Mouse (Mus musculus) retina, postnatal 7 days (tissue): ENCODE measurements around the gene Gucy2c.

Source experiments
- DNase-seq: peaks from one replicate; pipeline ENCODE4 v3.0.0-alpha.2; 2012; ENCODE audit warnings: low read depth, low spot score

Gene Gucy2c

DNA sequence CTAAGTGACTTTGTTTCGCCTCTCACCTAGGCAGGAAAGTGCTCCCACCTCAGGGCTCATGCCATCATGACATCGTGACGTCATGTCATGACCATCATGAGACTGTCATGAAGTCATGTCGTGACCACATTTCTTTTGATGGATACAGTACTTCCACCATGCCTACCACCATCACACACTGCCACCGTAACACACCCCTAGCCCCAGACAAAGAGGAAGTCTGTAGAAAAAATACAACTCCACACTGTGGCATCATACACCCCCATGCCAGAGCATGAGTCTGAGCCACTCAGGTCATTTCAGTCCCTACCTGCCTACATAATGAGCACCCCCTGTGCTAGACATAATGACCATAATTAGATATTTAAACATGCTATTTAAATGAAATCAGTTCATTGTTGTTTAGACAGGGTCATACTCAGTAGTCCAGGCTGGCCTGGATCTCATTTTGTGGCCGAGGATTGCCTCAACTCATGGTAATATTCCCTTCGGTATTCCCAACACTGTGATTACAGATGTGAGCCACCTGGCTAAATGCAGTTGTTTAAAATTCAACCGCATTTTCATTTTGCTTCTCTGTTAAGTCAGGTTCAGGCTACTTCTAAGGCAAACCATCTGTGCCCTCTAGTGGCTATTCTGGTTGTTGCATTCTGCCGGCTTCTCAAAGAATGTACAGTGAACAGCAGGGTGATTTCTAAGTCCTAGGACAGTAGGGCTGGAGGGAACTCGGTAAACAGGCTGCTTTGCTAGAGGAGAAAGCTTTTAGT is 39.0 kb downstream of the Gucy2c start:
- DNase-seq, result peak; percentile 70

GRCm38 (mm10) chr6:136741281-136741680 is 40.3 kb downstream of the Gucy2c start:
- DNase-seq, result no peak

GRCm38 (mm10) chr6:136735766-136736165 is 45.8 kb downstream of the Gucy2c start:
- no peak for DNase-seq

- no peak for DNase-seq
These were observed 53.4 kb downstream of the Gucy2c start for GRCm38 (mm10) chr6:136728144-136728543.

DNA sequence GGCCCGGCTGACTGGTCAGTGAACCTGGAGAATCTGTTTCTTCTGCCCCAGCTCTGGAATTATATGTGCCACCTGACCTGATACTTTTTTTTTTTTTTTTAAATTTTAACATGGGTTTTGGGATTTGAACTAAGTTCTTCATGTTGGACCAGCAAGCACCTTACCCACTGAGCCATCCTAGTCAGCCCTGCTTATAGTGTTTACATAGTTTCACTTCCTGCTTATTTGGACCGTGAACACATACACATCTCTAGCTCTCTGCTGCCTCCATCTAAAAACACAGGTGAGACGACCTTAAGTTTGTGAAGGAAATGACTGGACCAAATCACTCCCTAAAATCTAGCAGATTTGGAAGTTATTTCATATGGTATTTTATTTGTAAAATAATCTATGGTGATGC is 58.4 kb downstream of the Gucy2c start:
- no peak for DNase-seq

DNA sequence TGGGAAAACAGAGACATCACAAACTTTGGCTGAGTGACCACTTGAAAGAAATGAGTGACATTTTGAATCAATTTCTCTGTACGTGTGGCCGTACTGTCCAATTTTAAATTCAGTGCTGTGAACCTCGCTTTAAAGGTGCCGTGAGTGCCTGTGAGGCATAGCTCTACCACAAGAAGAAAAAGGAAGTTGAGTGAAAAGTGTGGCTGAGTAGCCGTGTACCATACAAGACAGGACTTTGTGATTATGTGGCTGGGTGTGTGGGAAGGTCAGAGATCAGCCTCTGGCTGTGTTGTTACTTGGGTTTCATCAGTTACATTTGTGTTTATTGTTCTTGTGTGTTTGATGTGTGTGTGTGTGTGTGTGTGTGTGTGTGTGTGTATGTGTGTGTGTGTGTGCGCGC is 59.0 kb downstream of the Gucy2c start:
- no peak for DNase-seq

DNA sequence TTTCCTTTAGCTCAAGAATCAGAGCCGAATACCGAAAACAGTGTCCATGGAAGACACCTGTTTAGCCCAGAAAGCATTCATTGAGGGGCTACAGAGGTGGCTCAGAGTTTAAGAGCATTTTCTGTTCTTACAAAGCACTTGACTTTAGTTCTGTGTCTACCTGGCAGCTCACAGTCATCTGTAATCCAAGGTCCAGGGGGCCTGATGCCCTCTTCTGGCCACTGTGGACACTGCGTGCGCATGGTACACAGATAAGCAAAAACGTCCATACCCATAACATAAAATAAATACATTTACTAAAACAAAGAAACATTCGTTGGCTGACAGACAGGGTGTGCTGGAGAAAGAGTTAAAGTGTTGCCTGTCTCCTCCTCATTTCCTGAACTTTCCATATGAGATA is 59.6 kb downstream of the Gucy2c start:
- DNase-seq, result peak; percentile 16

- DNase-seq, result no peak
These were observed 61.1 kb downstream of the Gucy2c start for GRCm38 (mm10) chr6:136720436-136720835.

DNA sequence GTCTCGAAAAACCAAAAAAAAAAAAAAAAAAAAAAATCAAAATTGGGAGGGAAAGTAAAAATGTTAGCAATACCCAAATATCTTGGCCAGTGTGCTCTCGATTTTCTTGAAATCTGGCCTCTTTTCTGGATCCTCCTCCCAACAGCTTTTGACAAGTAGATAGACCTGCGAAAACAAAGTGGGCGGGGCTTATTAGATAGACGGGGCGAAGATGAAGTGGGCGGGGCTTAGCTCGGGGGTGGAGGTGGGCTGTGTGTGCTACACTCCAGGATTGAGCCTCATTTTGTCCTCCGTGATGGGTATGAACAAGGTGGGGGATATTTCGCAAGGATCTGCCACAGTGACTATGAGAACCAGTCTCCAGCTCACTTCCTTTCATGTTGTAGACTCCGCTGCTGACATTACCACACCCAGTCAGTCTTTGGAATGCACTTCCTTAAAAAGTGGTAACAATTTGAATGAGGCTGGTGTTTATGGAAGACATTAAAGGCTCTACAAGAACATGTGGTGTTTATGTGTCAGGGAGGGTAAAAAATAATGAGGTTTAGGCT is 65.6 kb downstream of the Gucy2c start:
- DNase-seq, result no peak

- DNase-seq, result no peak
These were observed 67.5 kb downstream of the Gucy2c start for GRCm38 (mm10) chr6:136714097-136714496.

DNA sequence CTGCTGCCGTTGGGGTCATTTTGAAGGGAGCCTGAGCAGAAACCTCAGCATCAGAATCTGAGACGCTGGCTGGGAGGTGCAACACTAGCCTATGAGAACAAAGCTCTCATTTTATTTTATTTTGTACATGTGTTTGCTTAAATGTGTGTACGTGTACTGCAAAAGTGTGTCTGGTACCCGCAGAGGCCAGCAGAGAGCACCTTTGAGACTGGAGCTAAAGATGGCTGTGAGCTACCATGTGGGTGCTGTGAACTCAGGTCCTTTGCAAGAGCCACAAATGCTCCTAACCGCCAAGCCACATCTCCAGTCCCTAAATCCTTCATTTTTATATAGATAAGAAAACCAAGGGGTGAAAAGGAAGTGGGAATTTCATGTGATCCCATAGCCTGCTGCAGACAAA is 71.2 kb downstream of the Gucy2c start:
- DNase-seq, result no peak

DNA sequence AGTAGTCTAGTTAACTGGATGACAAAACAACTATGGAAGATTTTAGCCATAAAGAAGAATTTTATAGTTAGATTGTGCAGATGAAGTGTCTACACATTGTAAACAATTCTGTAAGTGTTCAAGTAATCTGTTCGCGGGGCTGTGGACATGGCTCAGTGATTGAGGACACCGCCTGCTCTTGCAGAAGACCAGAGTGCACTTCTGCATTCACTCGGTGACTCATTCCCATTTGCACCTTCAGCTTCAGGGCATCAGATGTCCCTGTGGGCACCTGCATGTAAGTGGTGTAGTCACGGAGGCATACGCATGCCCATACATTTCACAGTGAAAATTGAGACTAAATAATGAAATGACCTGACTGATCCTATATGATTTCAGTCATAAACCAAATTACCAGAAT is 73.0 kb downstream of the Gucy2c start:
- no peak for DNase-seq

- no peak for DNase-seq
These were observed 79.7 kb downstream of the Gucy2c start for GRCm38 (mm10) chr6:136701878-136702277.

GRCm38 (mm10) chr6:136701185-136701584 is 80.4 kb downstream of the Gucy2c start:
- no peak for DNase-seq

GRCm38 (mm10) chr6:136691314-136691713 is 90.3 kb downstream of the Gucy2c start:
- DNase-seq, result no peak

DNA sequence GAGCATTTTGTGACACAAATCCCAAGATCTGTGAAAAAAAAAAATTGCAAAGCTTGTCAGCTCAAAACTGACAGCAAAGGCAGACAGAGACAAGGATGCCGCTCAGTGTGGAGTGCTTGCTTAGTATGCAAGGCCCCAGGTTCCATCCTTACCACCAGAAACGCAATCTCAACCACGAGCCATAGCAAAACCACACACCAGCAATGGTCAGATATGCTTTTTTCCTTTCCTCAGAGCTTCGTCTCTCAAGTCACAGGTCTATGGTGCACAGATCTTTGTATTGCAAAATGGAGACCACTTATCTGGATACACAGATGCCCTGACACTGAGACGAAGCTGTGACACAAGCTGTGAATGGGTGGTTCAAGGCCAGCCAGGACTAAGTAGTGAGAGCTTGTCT is 91.0 kb downstream of the Gucy2c start:
- DNase-seq, result no peak

DNA sequence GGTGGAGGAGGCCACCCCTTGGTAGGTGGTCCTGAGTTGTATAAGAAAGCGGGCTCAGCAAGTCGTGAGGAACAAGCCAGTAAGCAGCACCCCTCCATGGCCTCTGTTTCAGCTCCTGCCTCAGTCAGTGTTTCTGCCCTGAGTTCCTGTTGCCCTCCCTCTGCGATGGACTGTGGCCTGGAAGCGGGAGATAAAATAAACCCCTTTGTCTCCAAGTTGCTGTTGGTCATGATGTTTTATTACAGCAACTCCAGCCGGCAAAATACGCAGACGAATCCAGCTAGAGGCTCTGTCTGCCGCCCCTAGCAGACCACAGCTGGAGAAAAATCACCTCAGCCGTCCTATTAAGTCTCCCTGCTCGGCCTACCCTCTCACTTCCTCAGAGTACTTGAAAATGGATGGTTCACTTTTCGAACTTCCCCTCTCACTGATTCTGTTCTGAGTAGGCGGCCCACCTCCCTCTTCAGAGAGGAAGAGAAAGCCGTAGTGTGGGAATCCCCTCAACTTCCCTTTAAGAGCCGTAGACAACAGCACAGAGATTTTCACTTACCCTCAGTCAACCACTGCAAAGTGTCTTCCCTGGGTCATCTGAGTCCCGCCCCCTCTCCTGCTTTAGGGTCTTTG is 91.7 kb downstream of the Gucy2c start:
- DNase-seq, result no peak

DNA sequence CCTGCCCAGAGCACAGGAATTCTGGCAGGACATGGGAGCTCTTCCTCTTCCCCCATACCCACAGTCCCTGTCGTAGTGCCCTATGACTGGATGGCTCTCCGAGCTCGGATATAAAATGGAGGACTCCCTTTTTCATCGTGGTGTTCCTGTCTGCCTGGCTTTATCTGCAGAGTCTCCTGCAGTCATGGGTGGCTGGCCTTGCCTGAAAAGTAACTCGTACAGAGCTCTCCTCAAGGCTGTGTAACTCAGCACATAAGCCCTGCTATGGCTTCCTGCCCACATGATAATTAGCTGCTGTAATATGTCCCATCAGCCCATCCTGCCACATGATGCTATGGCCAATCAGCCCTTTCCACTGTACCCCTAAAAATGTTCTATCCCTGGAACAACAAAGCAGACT is 96.1 kb downstream of the Gucy2c start:
- no peak for DNase-seq

GRCm38 (mm10) chr6:136683410-136684334 is 97.9 kb downstream of the Gucy2c start:
- DNase-seq, result no peak

- no peak for DNase-seq
These were observed 102.2 kb downstream of the Gucy2c start for GRCm38 (mm10) chr6:136679381-136679780.

- DNase-seq, result no peak
These were observed 106.6 kb downstream of the Gucy2c start for GRCm38 (mm10) chr6:136674935-136675334.

DNA sequence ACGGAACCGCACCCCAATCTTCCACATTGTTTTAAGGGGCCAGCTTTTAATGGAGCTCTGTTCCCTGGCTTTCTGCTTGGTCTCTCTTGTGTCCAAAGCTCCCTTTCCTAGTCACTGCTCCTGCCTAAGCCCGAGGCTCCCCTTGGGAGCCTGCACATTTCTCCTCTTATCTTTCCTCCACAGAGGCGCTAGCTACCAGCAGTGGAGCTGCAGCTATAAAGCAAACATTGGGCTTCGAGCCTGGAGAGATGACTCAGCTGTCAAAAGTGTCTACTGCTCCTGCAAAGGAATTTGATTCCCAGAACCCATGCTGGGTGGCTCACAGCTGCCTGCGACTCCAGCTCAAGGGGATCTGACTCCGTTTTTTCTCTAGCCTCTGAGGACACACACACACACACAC is 109.1 kb downstream of the Gucy2c start:
- DNase-seq, result no peak
